Mouse (Mus musculus) embryonic stem cell, embryonic (primary cell): ENCODE measurements at regions not wholly inside any gene's neighbourhood (a gene's known extent, or its start where the extent isn't known, plus 50 kb on each side); places are given as distances from the start of the nearest gene placed in this dataset.

Experiments
- CTCF ChIA-PET, 4 experiments: fragments of 300-600 bp in 2 of 4; fragments of 350-600 bp in 2 of 4; sonication (Branson Sonifier 250); formaldehyde crosslinking; loops; one replicate each; lab custom pipeline; 2022; ENCODE audit warnings: inconsistent platforms in 2 of 4; lab: Charles Lee
- POLR2A ChIA-PET, 4 experiments: fragments of 300-600 bp in 2 of 4; fragments of 350-600 bp in 2 of 4; sonication (Branson Sonifier 250); formaldehyde crosslinking; loops; one replicate each; lab custom pipeline; 2022; ENCODE audit warnings: antibody characterized with exemption in 4 of 4, inconsistent platforms in 1 of 4; lab: Charles Lee

- POLR2A ChIA-PET: no interaction called here
- CTCF ChIA-PET: no interaction called here
These were observed 1984.1 kb upstream of the Lrrc6 start for GRCm38 (mm10) chr15:68484789-68485188.

DNA sequence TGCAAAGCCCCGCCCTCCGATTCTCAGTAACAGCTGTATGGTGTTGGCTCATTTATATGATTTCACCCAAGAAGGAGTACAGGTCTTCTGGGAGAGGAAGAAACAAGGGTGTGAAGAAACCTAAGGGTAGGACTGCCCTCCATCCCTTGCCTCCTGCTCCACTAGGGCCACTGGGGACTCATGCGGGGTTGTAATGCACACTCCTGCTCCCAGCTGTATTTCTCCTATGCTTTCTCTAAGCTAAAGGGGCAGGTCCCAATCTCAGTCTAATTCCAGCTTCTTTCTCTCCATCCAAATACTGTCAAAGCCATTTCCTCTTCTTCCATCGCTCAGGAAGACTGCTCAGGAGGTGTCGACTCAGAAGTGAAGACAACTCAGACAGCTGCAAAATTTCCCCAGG lies 1977.0 kb upstream of the Lrrc6 start:
- ChIA-PET CTCF (no interaction called here), POLR2A (no interaction called here)

GRCm38 (mm10) chr15:68471928-68472327 lies 1971.2 kb upstream of the Lrrc6 start:
- ChIA-PET CTCF (no interaction called here), POLR2A (no interaction called here)

GRCm38 (mm10) chr15:68462851-68463250 lies 1962.1 kb upstream of the Lrrc6 start:
- ChIA-PET POLR2A (interaction anchor here in 1 of 4 experiments (0.5 kb wide), 1 partner anchor 206 kb away, joined by 3 read pairs; no protein-coding TSS in a partner anchor), CTCF (no interaction called here)

GRCm38 (mm10) chr15:68457239-68457638 lies 1956.5 kb upstream of the Lrrc6 start:
- CTCF ChIA-PET: no interaction called here

DNA sequence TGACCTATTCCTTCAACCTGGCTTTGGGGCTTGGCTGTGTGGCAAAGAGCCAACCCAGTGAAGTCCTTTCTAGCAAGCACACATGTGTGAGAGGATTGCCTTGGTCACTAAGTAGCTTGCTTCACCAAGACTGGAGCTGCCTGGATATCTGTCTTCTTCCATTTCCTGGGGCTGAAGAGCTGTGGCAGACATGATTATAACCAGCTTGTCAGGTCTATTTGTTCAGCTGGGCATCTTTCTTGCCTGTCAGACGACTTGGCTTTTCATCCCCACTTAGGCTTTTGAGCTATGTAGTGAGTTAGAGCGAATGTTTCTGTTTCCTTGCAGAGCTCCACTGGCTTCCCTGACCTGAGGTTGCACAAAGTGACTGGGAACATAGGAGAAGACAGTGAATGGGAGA lies 1951.3 kb upstream of the Lrrc6 start:
- ChIA-PET CTCF (no interaction called here), POLR2A (no interaction called here)

More at GRCm38 (mm10) chr15:68457239-68457638, 1956.5 kb upstream of the Lrrc6 start:
- POLR2A ChIA-PET: no interaction called here

GRCm38 (mm10) chr15:68445341-68445740 lies 1944.6 kb upstream of the Lrrc6 start:
- POLR2A ChIA-PET: no interaction called here
- CTCF ChIA-PET: no interaction called here

GRCm38 (mm10) chr15:68440636-68441035 lies 1939.9 kb upstream of the Lrrc6 start:
- ChIA-PET POLR2A (no interaction called here), CTCF (interaction anchor here in 1 of 4 experiments (0.6 kb wide), 1 partner anchor 12 kb away, joined by 3 read pairs; no protein-coding TSS in a partner anchor)

- POLR2A ChIA-PET: no interaction called here
- CTCF ChIA-PET: no interaction called here
These were observed 1935.3 kb upstream of the Lrrc6 start for GRCm38 (mm10) chr15:68435961-68436360.

GRCm38 (mm10) chr15:68431251-68431650 lies 1930.5 kb upstream of the Lrrc6 start:
- ChIA-PET POLR2A (no interaction called here), CTCF (no interaction called here)

DNA sequence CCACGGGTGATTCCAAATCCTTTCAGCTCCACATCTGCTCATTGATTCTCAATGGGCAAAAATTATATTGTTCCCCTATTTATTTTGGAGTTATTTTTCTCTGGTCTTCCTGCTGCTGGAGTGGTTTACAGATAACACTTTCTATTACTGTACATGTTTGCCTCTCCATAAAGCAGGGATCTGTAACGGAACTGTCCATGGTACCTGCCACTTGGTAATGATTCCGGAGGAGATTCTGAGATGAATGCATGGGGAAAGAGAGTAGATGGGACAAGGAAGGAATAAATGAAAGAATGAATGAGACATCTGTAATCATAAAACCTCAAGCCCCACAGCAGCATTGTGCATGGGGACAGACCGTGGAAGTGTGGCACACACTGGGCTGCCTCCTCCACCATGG lies 1929.8 kb upstream of the Lrrc6 start:
- CTCF ChIA-PET: no interaction called here
- POLR2A ChIA-PET: no interaction called here

DNA sequence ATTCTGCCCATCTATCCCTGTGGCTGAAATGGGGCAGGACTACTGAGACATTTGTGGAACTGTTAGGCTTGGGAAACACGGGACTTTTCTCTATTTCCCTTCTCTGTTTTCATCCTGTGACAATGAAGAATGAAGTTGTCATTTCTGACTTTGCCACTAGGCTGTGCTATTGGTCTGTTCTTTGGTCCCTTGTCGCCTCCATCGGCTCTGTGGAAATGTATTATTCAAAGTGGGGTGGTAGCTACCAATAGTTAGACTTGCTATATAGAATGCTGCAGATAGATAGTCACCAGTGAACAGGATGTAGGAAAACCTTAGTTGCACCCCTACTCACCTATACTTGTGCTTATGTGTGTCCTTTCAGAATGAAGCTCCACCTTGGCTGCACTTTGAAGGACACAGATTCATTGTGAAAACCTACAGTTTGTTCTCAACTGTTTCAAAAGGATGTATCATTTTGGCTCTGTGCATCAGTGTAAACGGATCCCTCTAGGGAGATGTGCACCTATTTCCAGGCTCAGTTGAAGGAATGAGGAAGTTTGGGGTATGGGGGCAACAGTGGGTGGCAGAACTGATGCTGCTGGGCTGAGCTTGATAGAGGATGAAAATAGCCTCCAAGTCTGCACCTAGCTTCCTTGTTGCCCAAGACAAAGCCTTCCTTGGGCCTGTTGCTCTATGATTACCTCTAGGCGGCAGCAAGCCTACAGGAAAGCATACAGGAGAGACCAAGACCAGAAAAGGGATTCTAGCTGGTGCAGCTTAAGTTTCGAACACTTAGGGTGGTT lies 1927.9 kb upstream of the Lrrc6 start:
- CTCF ChIA-PET: interaction anchor here in 2 of 4 experiments (0.6 to 1.4 kb wide), 8 partner anchors 11 to 1290 kb away, joined by 3 to 5 read pairs (median 3); no protein-coding TSS in a partner anchor
- POLR2A ChIA-PET: interaction anchor here in 1 of 4 experiments (0.6 kb wide), 1 partner anchor 35 kb away, joined by 3 read pairs; no protein-coding TSS in a partner anchor

DNA sequence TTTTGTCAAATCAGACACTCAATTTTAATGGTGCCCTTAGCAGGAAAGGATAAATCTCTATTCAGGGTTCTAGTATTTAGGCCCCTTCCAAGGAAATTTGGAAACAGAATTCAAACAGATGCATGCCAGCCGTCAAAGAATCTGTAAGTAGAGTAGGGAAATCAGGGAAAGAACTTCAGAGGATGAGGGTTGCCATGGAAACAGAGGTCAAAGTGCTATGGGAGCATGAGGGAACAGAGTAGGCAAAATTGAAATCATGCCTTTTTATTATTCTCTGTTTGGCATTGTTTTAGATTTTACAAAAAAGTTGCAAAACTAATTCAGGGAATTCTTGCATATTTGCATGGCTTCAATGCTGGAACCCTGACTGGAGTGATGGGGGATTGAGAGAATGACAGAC lies 1916.4 kb upstream of the Lrrc6 start:
- POLR2A ChIA-PET: no interaction called here

DNA sequence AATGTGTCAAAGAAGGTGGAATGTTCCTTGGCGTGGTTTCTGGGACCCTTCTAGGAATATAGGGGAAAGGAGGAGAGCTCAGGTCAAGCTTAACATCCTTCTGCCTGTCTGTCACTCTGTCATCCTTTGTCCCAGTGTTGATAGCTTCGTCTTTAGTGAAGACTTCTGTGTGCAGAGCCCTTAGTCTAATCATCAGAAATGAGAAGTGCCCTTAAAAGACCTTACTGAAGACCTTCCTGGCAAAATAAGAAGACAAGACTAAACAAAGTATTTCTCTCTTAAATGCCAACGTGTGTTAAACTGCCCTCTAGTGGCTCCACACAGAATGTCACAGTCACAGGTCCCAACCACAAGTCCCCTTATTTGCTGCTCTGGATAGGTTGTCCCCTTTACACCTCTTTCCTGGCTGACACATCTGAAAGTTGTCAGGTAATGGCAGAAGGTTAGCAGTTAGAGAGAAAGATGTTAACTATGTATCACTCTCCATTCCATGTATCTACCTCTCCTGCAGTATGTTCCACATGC lies 1914.8 kb upstream of the Lrrc6 start:
- ChIA-PET POLR2A (interaction anchor here in 1 of 4 experiments (0.6 kb wide), 1 partner anchor 519 kb away, joined by 3 read pairs; no protein-coding TSS in a partner anchor), CTCF (interaction anchor here in 1 of 4 experiments (1.5 kb wide), 1 partner anchor 14 kb away, joined by 5 read pairs; no protein-coding TSS in a partner anchor)

More for the DNA sequence above, 1916.4 kb upstream of the Lrrc6 start:
- CTCF ChIA-PET: no interaction called here

GRCm38 (mm10) chr15:68414047-68414446 lies 1913.3 kb upstream of the Lrrc6 start:
- CTCF ChIA-PET: interaction anchor here in 2 of 4 experiments (0.6 to 1.5 kb wide), 2 partner anchors 15 to 19 kb away, joined by 3 to 5 read pairs; no protein-coding TSS in a partner anchor
- POLR2A ChIA-PET: no interaction called here

DNA sequence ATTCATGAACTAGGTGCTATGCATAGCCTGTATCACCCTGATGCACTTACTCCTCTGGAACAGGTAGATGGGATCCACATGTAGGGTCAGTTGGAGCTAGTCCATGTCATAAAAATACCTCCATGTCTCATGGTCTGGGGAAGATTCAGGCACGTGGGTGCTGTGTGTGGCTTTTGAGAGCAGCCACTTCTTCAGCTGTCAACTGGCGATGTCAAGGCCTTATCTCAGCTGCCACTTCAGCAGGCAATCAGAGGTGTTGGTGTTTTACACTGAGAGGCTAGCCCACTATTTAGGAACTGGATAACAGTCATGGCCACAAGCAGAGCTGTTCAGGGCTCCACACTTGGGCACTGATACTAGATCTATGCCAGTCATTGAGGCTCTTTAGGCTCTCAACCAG lies 1912.0 kb upstream of the Lrrc6 start:
- POLR2A ChIA-PET: no interaction called here
- CTCF ChIA-PET: no interaction called here

DNA sequence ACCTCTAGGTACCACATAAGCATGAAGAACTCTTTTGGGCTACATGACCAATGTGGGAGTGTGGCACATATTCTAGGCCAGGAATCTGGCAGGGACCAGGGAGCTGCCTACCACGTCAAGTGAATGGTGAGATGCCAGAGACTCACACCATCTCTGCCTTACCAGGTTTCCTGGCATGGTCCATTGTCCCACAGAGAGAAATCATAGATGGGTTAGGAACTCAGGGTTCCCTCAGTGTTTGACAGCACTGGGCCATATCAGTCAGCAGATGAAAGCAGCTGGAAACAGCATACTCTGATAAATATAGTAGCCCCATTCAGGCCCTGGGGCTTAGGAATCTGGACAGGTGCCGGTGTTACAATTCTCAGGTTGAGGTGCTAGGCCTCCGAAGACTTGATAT lies 1911.4 kb upstream of the Lrrc6 start:
- POLR2A ChIA-PET: no interaction called here
- CTCF ChIA-PET: interaction anchor here in 1 of 4 experiments (0.7 kb wide), 1 partner anchor 153 kb away, joined by 4 read pairs; no protein-coding TSS in a partner anchor

DNA sequence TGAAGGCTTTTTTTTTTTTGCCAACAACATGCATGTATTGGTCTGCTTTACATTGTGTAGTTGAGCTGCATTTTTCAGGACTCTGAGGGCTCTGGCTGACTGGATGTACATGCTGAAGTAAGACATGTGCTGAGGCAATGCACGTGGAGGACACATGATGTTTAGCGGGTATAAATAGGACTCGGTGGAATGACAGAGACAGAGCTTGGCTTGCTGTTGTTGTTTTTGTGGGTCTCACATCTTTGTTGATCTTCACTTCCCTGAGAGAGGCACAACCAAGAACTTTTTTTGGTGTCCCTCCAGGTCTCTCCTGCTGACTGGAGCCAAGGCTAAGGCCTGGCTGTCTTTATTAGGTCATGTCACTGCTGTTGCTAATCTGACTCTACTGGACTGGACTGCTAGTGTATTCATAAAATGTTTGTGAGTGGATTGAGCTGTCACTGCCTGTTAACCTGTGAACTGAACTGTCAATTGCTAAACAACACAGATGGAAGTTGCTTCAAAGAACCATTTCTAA lies 1902.9 kb upstream of the Lrrc6 start:
- POLR2A ChIA-PET: no interaction called here
- CTCF ChIA-PET: interaction anchor here in 1 of 4 experiments (1.2 kb wide), 1 partner anchor 25 kb away, joined by 3 read pairs; no protein-coding TSS in a partner anchor

GRCm38 (mm10) chr15:68401726-68402125 lies 1901.0 kb upstream of the Lrrc6 start:
- CTCF ChIA-PET: no interaction called here
- POLR2A ChIA-PET: interaction anchor here in 1 of 4 experiments (0.6 kb wide), 1 partner anchor 616 kb away, joined by 4 read pairs; no protein-coding TSS in a partner anchor

GRCm38 (mm10) chr15:68401006-68401405 lies 1900.3 kb upstream of the Lrrc6 start:
- ChIA-PET CTCF (no interaction called here), POLR2A (interaction anchor here in 1 of 4 experiments (0.6 kb wide), 1 partner anchor 615 kb away, joined by 4 read pairs; no protein-coding TSS in a partner anchor)
